In genomic region chr10:111966394-111966793, GRCm38 (mm10) we compare ENCODE assay signal across 10 mouse cellular contexts. TPM values are rescaled to one million over a fixed set of nuclear protein-coding genes. Genes with fewer than 3 reads are reported as not detected.
DNase-seq lines count a peak whose midpoint lies in the region; TF ChIP-seq lines count a peak whose summit lies in the region.
"Had no signal": no experiment of that assay in that cellular context is flagged by ENCODE, and none has a peak within 500 bp of the region (broad histone marks: within the 10 kb centered on the region; RNA-seq: fewer than 3 reads in every experiment).

No protein-coding gene starts in this region.

- no peaks in the 10 kb centered on the region for H3K36me3 ChIP-seq in heart, adult 2 months (ENCODE audit: control insufficient read depth, insufficient read depth, low read length)
- no peaks in the 10 kb centered on the region for H3K36me3 ChIP-seq in liver, adult 2 months (ENCODE audit: control insufficient read depth, insufficient read depth, low read length)

- no peak for TF ChIP-seq POLR2A in heart, adult 2 months (IDR thresholded peaks at IDR 0.05; ENCODE audit: insufficient read depth, low read depth, low read length)
- no peak for TF ChIP-seq POLR2A in liver, adult 2 months (IDR thresholded peaks at IDR 0.05; ENCODE audit: extremely low read depth, insufficient read depth, low read length)

- peak; percentile 47 for TF ChIP-seq CTCF in heart, adult 2 months (IDR thresholded peaks at IDR 0.05)
- TF ChIP-seq CTCF in liver, adult 2 months (IDR thresholded peaks at IDR 0.05; ENCODE audit: low read depth, low read length) = peak; percentile 23; the same call in 1 of the 2 replicates

- no peak for DNase-seq in heart, adult 2 months
- no peak for DNase-seq in heart, postnatal 4 days
- DNase-seq in liver, adult 2 months (ENCODE audit: extremely low read depth, low read depth, low spot score) = no peak
- no peak for DNase-seq in liver
- peak; percentile 32 for DNase-seq in retina, embryonic 14.5 days (ENCODE audit: low spot score)
- no peak for DNase-seq in retina, postnatal 1 day
- no peak for DNase-seq in adrenal gland, postnatal 25 days
- DNase-seq in thymus, postnatal 25 days = no peak
- DNase-seq: adrenal gland, adult 8-10 months; layer of hippocampus, adult 9-11 months had no signal

- H3K4me1 ChIP-seq in heart, adult 2 months (ENCODE audit: control insufficient read depth, insufficient read depth, low read length) = no peaks in the 10 kb centered on the region
- no peaks in the 10 kb centered on the region for H3K4me1 ChIP-seq in liver, adult 2 months (ENCODE audit: control insufficient read depth, insufficient read depth, low read length)

- WGBS in heart, adult 2 months = 47% methylated on average over 4 of the region's 4 CpGs
- WGBS in liver, adult 2 months = 54% methylated on average over 4 of the region's 4 CpGs

- no peak overlapping the region for H3K27ac ChIP-seq in heart, adult 2 months
- no peak overlapping the region for H3K27ac ChIP-seq in liver, adult 2 months (replicated peaks; ENCODE audit: insufficient read depth, low read depth, low read length)

- H3K79me2 ChIP-seq in heart, adult 2 months (replicated peaks; ENCODE audit: control insufficient read depth, insufficient read depth, low read length) = no peaks in the 10 kb centered on the region
- H3K79me2 ChIP-seq in liver, adult 2 months (ENCODE audit: control insufficient read depth, insufficient read depth, low read length) = no peaks in the 10 kb centered on the region

- H3K4me3 ChIP-seq in heart, adult 2 months = no peak overlapping the region
- H3K4me3 ChIP-seq in liver, adult 2 months (ENCODE audit: insufficient read depth, low read depth, low read length) = no peak overlapping the region

- H3K27me3 ChIP-seq in heart, adult 2 months (ENCODE audit: control insufficient read depth, insufficient read depth, low read length) = no peaks in the 10 kb centered on the region
- no peaks in the 10 kb centered on the region for H3K27me3 ChIP-seq in liver, adult 2 months (ENCODE audit: control insufficient read depth, insufficient read depth, low read length)

- intact Hi-C loops in heart, adult 2 months (cut with DNase I) = no loop called here

- no peak overlapping the region for H3K9ac ChIP-seq in heart, adult 2 months (ENCODE audit: low read depth, low read length)
- no peak overlapping the region for H3K9ac ChIP-seq in liver, adult 2 months (ENCODE audit: low read depth, low read length)

- no peak for TF ChIP-seq EP300 in heart, adult 2 months (IDR thresholded peaks at IDR 0.05; ENCODE audit: insufficient read depth, low read depth, low read length)

RNA-seq across cellular contexts. Expression of gene Krr1, which starts 6.1 kb away (rescaled TPM):
- total RNA-seq in heart, adult 2 months (2021) = 10 to 100 TPM; 24.2 to 27.0 TPM
- polyA plus RNA-seq in heart, adult 2 months (2012; rRNA removed) = 7.0 and 10.1 TPM in 2 replicates
- total RNA-seq in heart, postnatal 4 days (2021) = 10 to 100 TPM; 22.9 to 24.2 TPM
- 13.2 and 13.6 TPM in 2 replicates for total RNA-seq in liver, adult 2 months (2014; rRNA removed)
- 2.6 and 3.0 TPM in 2 replicates for polyA plus RNA-seq in liver, adult 2 months (2012; rRNA removed)
- total RNA-seq in adrenal gland, postnatal 25 days (2021) = 39.0 and 42.0 TPM in 2 replicates

RNA-seq across cellular contexts. Expression of gene Glipr1, which starts 36.0 kb away (rescaled TPM):
- total RNA-seq in heart, adult 2 months (2021) = 1 to 10 TPM in 1 of 2 experiments, under 1 TPM in 1; 0.94 to 1.2 TPM
- 2.1 and 3.0 TPM in 2 replicates for polyA plus RNA-seq in heart, adult 2 months (2012; rRNA removed)
- 1 to 10 TPM in 1 of 2 experiments, under 1 TPM in 1; 0.93 to 2.1 TPM for total RNA-seq in heart, postnatal 4 days (2021)
- 1.0 and 3.2 TPM in 2 replicates for total RNA-seq in liver, adult 2 months (2014; rRNA removed)
- 0.32 and 0.90 TPM in 2 replicates for polyA plus RNA-seq in liver, adult 2 months (2012; rRNA removed)
- total RNA-seq in adrenal gland, postnatal 25 days (2021) = 1.4 TPM in 2 replicates
